Mouse (Mus musculus): ENCODE results near the gene Usp31.

DNA sequence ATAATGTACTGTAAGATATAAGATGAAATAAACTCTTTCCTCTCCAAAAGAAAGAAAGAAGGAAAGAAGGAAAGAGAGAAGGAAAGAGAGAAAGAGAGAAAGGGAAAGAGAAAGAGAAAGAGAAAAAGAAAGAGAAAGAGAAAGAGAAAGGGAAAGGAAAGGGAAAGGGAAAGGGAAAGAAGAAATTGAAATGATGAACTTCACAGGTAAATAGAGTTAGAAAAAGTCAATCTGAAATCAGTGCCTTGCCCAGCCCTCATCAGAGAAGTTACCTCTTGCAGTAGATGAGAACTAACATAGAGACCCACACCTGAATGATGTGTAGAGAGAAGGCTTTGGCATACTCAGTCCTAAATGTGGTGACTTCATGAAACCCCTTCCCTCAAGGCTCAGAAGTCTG, 17.7 kb downstream of the Usp31 start:
- TF ChIP-seq CTCF (IDR thresholded peaks at IDR 0.05; ENCODE audit: low read depth) (no peak), EP300 (IDR thresholded peaks at IDR 0.05; ENCODE audit: low read depth) (no peak)

Data from heart, postnatal 0 days (tissue).